Mouse (Mus musculus) stomach, embryonic 16.5 days (tissue): ENCODE data around the gene Fads6. TPM values are rescaled to one million over a fixed set of nuclear protein-coding genes. Genes with fewer than 3 reads are reported as not detected.
A peak's percentile ranks its signal among the peaks of the same experiment; 100 is the strongest.

Source experiments
- ATAC-seq: fragments of 200-750 bp; cut with Nextera tagmentation; 2 replicates; pipeline ENCODE4 v1.8.0; 2017; ENCODE audit warnings: moderate number of reproducible peaks, moderate TSS enrichment; ENCODE audit not compliant: insufficient read depth, low FRiP score
- H3K27ac ChIP-seq: fragments of 300-500 bp; sonication (generic); 2 replicates; pipeline ENCODE4 v1.5.1; 2014; ENCODE audit warnings: low read length
- H3K27me3 ChIP-seq: fragments of 300-500 bp; sonication (generic); 2 replicates; pipeline ENCODE4 v1.6.1; 2014; ENCODE audit warnings: low read length, control low read depth, mixed read lengths; ENCODE audit not compliant: control insufficient read depth, insufficient read depth
- H3K36me3 ChIP-seq: fragments of 300-500 bp; sonication (generic); 2 replicates; pipeline ENCODE4 v1.6.1; 2014; ENCODE audit warnings: low read length; ENCODE audit not compliant: control insufficient read depth, insufficient read depth
- H3K4me1 ChIP-seq: fragments of 300-500 bp; sonication (generic); 2 replicates; pipeline ENCODE4 v1.6.1; 2014; ENCODE audit warnings: low read length, control low read depth, mixed read lengths; ENCODE audit not compliant: control insufficient read depth, insufficient read depth
- H3K4me2 ChIP-seq: fragments of 300-500 bp; sonication (generic); 2 replicates; pipeline ENCODE4 v1.6.1; 2014; ENCODE audit warnings: low read depth, low read length, mixed read lengths
- H3K4me3 ChIP-seq: fragments of 300-500 bp; sonication (generic); replicated peaks from 2 replicates; pipeline ENCODE4 v1.5.1; 2014; ENCODE audit warnings: mild to moderate bottlenecking, low read length
- H3K9ac ChIP-seq: fragments of 300-500 bp; sonication (generic); 2 replicates; pipeline ENCODE4 v1.6.1; 2014; ENCODE audit warnings: low read length
- H3K9me3 ChIP-seq: fragments of 300-500 bp; sonication (generic); replicated peaks from 2 replicates; pipeline ENCODE4 v1.6.1; 2016; ENCODE audit warnings: low read length, control low read depth; ENCODE audit not compliant: control insufficient read depth
- WGBS: fragments of 180-500 bp; shearing (Covaris S2); extraction: QIAGEN DNeasy Blood & Tissue Kit; methylation state at CpG from one replicate; pipeline ENCODE4 v1.1.7; 2014; 5-methylcytosine and 5-hydroxymethylcytosine counted together
- polyA plus RNA-seq: library from polyadenylated mRNA; unstranded; fragments of >200 nt; fragmentation: Nextera tagmentation; extraction: Ambion mirVana; gene quantifications from 2 replicates; pipeline ENCODE4 v1.2.1, GENCODE M21; 2015

Fads6 gene
- polyA plus RNA-seq, 1 experiment from 2014 or later = 1.6 TPM

- H3K4me2 ChIP-seq = no peak overlapping the region; the same call in 1 of the 2 replicates
- no peak overlapping the region for H3K9ac ChIP-seq
- no peaks in the 10 kb centered on the region for H3K9me3 ChIP-seq
- no peak for ATAC-seq
- 69% methylated on average over 6 of the region's 6 CpGs for WGBS
- H3K36me3 ChIP-seq = no peaks in the 10 kb centered on the region
- no peak overlapping the region for H3K4me3 ChIP-seq
- peaks cover 8% of the 10 kb centered on the region; the same call in 1 of the 2 replicates for H3K4me1 ChIP-seq
- H3K27me3 ChIP-seq = no peaks in the 10 kb centered on the region
- H3K27ac ChIP-seq = no peak overlapping the region
Measured at GRCm38 (mm10) chr11:115275509-115275908, 22.0 kb downstream of the Fads6 start.

- 83% methylated on average over 6 of the region's 6 CpGs for WGBS
- Histone ChIP-seq H3K4me3 (no peak overlapping the region), H3K4me2 (no peak overlapping the region), H3K27ac (no peak overlapping the region), H3K36me3 (no peaks in the 10 kb centered on the region), H3K27me3 (no peaks in the 10 kb centered on the region; the same call in 1 of the 2 replicates), H3K4me1 (peaks cover 11% of the 10 kb centered on the region; the same call in 1 of the 2 replicates), H3K9me3 (no peaks in the 10 kb centered on the region), H3K9ac (no peak overlapping the region)
- ATAC-seq = no peak
Measured at GRCm38 (mm10) chr11:115274771-115275170, 22.7 kb downstream of the Fads6 start.

DNA sequence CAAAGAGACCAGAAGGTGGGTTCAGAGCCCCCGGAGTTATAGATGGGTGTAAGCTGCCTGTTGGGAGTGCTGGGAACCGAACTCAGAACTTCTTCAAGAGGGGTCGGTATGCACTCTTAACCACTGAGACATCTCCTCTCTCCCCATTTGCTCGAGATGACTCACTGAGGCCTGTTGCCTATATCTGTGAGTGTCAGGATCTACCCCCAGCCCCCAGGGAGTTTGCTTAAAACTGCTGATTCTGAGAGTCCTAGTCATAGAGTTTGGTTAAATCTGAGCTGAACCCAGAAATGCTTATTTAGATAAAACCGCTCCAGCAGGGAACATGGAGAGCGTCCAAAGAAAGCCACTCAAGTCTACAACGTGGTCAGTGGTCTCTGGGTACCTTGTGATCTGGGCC lies 23.3 kb downstream of the Fads6 start:
- Histone ChIP-seq H3K27me3 (peaks cover 2% of the 10 kb centered on the region; the same call in 1 of the 2 replicates), H3K9ac (no peak overlapping the region), H3K9me3 (no peaks in the 10 kb centered on the region), H3K27ac (no peak overlapping the region), H3K4me3 (no peak overlapping the region), H3K4me1 (peaks cover 11% of the 10 kb centered on the region; the same call in 1 of the 2 replicates), H3K36me3 (no peaks in the 10 kb centered on the region), H3K4me2 (no peak overlapping the region)
- WGBS = 90% methylated on average over 7 of the region's 7 CpGs
- ATAC-seq = no peak

- WGBS = 57% methylated on average over 7 of the region's 7 CpGs
- Histone ChIP-seq H3K4me2 (no peak overlapping the region), H3K9ac (0 out of 2 replicates have a peak overlapping the region, but pooled peaks have one; percentile 11), H3K4me3 (no peak overlapping the region), H3K36me3 (no peaks in the 10 kb centered on the region), H3K4me1 (peaks cover 11% of the 10 kb centered on the region; the same call in 1 of the 2 replicates), H3K27me3 (peaks cover 6% of the 10 kb centered on the region; the same call in 1 of the 2 replicates), H3K27ac (no peak overlapping the region), H3K9me3 (no peaks in the 10 kb centered on the region)
- ATAC-seq = no peak
Measured at GRCm38 (mm10) chr11:115273735-115274134, 23.7 kb downstream of the Fads6 start.

- no peak for ATAC-seq
- Histone ChIP-seq H3K27ac (no peak overlapping the region), H3K4me3 (no peak overlapping the region), H3K27me3 (peaks cover 12% of the 10 kb centered on the region), H3K36me3 (no peaks in the 10 kb centered on the region), H3K4me1 (peaks cover 11% of the 10 kb centered on the region; the same call in 1 of the 2 replicates), H3K9me3 (no peaks in the 10 kb centered on the region), H3K4me2 (no peak overlapping the region), H3K9ac (no peak overlapping the region)
- 72% methylated on average over 10 of the region's 10 CpGs for WGBS
Measured at GRCm38 (mm10) chr11:115272894-115273498, 24.5 kb downstream of the Fads6 start.

GRCm38 (mm10) chr11:115271481-115271880 lies 26.0 kb downstream of the Fads6 start:
- no peak overlapping the region for H3K27ac ChIP-seq
- H3K4me1 ChIP-seq = peaks cover 18% of the 10 kb centered on the region
- H3K4me3 ChIP-seq = no peak overlapping the region
- WGBS = 64% methylated on average over 10 of the region's 10 CpGs
- peaks cover 28% of the 10 kb centered on the region for H3K27me3 ChIP-seq
- H3K36me3 ChIP-seq = no peaks in the 10 kb centered on the region
- H3K9ac ChIP-seq = no peak overlapping the region
- ATAC-seq = no peak
- no peak overlapping the region for H3K4me2 ChIP-seq
- H3K9me3 ChIP-seq = no peaks in the 10 kb centered on the region

DNA sequence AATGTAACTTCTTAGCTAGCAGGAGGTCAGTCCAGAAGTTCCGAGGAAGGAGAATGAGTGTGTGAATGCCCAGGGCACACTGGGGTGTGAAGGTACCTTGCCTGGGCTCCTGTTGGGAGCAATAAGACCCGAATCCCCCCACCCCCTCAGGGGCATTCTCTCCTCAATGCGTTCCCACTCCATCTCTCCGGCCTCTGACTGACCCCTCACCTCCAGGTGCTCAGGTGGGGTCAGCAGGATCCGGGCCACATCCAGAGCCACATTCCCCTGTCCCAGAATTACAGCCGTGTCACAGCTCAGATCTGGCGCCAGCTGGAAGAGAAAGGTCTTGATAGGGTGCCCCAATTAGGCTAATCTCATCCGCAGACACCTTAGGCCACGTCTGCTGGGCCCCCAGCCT lies 26.4 kb downstream of the Fads6 start:
- WGBS = 78% methylated on average over 9 of the region's 9 CpGs
- H3K4me1 ChIP-seq = peaks cover 14% of the 10 kb centered on the region
- H3K9me3 ChIP-seq = no peaks in the 10 kb centered on the region
- no peak overlapping the region for H3K4me2 ChIP-seq
- H3K9ac ChIP-seq = no peak overlapping the region
- no peak overlapping the region for H3K4me3 ChIP-seq
- no peaks in the 10 kb centered on the region for H3K36me3 ChIP-seq
- peaks cover 32% of the 10 kb centered on the region for H3K27me3 ChIP-seq
- H3K27ac ChIP-seq = no peak overlapping the region
- ATAC-seq = no peak

DNA sequence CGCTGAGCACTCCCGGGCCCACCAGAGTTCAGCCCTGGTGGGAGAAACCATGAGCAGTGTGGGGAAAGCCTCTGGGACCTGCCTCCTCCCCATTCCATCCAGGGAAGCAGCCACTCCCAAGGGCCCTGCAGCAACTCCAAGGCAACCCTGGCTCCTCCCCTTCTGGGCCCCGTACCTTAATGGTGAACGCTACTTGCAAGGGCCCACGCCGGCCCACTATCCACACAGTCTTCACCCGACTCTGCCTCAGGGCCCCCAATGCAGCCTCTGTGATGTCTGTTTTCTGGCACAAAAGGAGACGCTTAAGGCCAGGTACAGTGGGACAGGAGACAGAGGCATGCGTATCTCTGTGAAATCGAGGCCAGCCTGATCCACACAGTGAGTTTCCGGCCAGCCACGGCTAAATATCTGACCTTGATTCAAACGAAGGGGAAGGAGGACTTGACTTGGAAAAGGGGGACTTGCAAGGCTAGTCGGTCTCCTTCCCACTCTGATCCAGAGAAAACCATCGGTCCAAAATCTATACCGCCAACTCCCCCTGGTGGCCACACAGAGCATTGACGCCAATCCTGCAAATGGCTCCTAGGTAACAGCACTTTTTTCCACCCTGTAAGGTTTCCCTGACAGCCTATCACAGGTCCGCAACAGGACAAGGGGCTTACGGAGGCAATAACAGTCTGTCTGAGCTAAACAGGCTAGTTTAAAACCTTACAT lies 27.2 kb downstream of the Fads6 start:
- ATAC-seq = peak; percentile 5; the same call in 1 of the 2 replicates
- peak overlapping the region; percentile 16; the same call in 1 of the 2 replicates for H3K9ac ChIP-seq
- H3K36me3 ChIP-seq = no peaks in the 10 kb centered on the region
- WGBS = 30% methylated on average over 19 of the region's 19 CpGs
- H3K27ac ChIP-seq = no peak overlapping the region
- peaks cover 39% of the 10 kb centered on the region for H3K27me3 ChIP-seq
- no peak overlapping the region for H3K4me2 ChIP-seq
- H3K4me3 ChIP-seq = no peak overlapping the region
- H3K4me1 ChIP-seq = peaks cover 12% of the 10 kb centered on the region
- H3K9me3 ChIP-seq = no peaks in the 10 kb centered on the region

GRCm38 (mm10) chr11:115269330-115270066 lies 28.0 kb downstream of the Fads6 start:
- Histone ChIP-seq H3K9me3 (no peaks in the 10 kb centered on the region), H3K4me2 (no peak overlapping the region), H3K27ac (no peak overlapping the region), H3K36me3 (no peaks in the 10 kb centered on the region), H3K9ac (no peak overlapping the region), H3K27me3 (peaks cover 47% of the 10 kb centered on the region), H3K4me3 (no peak overlapping the region), H3K4me1 (peaks cover 15% of the 10 kb centered on the region)
- WGBS = 87% methylated on average over 27 of the region's 27 CpGs
- ATAC-seq = no peak
